Mouse (Mus musculus): ENCODE results near the gene Bbs9. TPM values are rescaled to one million over a fixed set of nuclear protein-coding genes. Genes with fewer than 3 reads are reported as not detected.

Gene Bbs9
- total RNA-seq, 2 experiments from 2014 or later = 26.8 to 31.2 TPM

Other genes starting within 250 kb of the Bbs9 start
- gene Zfp599, start 215.8 kb upstream of the Bbs9 start, total RNA-seq (2021) = 1 to 10 TPM; 5.0 to 6.2 TPM
- gene Zfp810, start 168.1 kb upstream of the Bbs9 start, total RNA-seq (2021) = 10 to 100 TPM; 24.3 to 24.6 TPM
- gene Anln, start 86.5 kb upstream of the Bbs9 start, total RNA-seq (2021) = 1 to 10 TPM; 5.3 to 5.5 TPM
- 10 to 100 TPM; 10.1 to 10.3 TPM for gene 9530077C05Rik, start 64.2 kb upstream of the Bbs9 start, total RNA-seq (2021)
- not detected for gene Gm17545, start 21.4 kb upstream of the Bbs9 start, total RNA-seq (2021)
- gene Rp9, start 6.0 kb upstream of the Bbs9 start, total RNA-seq (2021) = 10 to 100 TPM; 55.9 to 58.6 TPM

Data from left cerebral cortex, postnatal 4 days (tissue).